Mouse (Mus musculus): Measurements from ENCODE around the gene Vkorc1l1. TPM values are rescaled to one million over a fixed set of nuclear protein-coding genes. Genes with fewer than 3 reads are reported as not detected.

The Vkorc1l1 gene
- 34.1 and 35.6 TPM in 2 replicates for polyA plus RNA-seq (2012; rRNA removed)

DNA sequence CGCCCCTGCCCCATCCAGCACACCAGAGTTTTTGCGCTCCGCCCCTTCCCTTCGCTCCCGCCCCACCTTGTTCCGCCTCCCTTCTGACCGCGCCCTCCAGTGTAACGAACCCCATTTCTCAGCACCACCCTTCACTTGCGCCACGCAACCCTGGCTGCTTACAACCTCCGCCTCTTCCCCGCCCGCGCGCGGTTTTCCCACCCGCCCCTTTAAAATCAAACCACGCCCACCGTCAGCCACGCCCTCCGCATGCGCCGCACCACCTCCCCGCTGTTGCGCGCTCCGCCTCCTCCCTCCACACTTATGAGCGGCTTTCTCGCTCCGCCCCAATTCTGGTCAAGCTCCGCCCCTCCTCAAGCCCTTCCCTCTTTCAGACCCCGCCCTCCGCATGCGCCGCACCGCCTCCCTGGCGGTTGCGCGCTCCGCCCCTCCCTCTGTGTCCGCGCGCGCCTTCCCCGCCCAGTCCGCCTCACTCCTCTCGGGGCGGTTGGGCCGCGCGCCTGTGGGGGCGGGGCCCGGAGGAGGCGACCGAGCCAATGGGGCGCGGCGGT lies at the start of gene Vkorc1l1:
Gene Vkorc1l1 (plus strand): TSS at position 476 of the 551 bp plus-strand sequence.

GRCm38 (mm10) chr5:129895198-129896088 lies 46.3 kb upstream of the Vkorc1l1 start, which contains the start of gene Zbed5:
TSS of gene Zbed5 (plus strand) at chr5:129895723.

GRCm38 (mm10) chr5:129898449-129898848 lies 43.3 kb upstream of the Vkorc1l1 start, which contains the start of gene Phkg1:
TSS of gene Phkg1 (minus strand) at chr5:129898549.

DNA sequence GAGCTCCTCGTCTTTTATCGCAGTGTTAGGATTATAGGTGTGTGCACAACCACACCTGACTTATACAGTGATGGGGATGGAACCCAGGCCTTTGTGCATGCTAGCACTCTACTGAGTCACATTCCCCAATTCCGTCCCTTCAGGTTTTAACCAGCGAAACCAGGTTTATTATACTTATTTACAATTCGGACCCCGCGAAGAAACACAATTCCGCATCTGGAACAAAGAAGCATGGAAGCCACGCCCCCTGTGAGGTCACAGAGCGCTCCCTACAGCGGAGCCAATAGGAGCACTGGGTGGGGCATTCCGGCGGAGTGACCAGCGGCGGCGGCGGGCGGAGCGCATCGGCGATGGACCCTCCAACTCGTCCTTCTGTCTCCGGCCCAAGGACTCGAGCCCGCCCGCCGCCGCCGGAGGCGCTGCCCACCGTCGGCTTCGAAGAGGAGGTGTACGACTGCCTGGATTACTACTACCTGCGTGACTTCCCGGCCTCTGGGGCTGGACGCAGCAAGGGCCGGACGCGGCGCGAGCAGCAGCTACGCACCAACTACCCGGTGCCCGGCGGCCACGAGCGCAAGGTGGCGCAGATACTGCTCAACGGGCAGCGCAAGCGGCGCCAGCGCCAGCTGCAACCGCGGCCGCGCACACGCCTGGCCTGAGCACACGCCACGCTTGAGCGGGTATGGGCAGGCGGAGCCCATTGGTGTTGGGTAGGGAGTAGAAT lies 33.4 kb upstream of the Vkorc1l1 start, which contains the start of gene Nupr1l:
Gene Nupr1l (plus strand): TSS at position 299 of the 724 bp plus-strand sequence.

GRCm38 (mm10) chr5:130002301-130003146 lies 60.8 kb downstream of the Vkorc1l1 start, which contains the start of gene Gusb:
TSS of gene Gusb (minus strand) at chr5:130003049.

GRCm38 (mm10) chr5:130029142-130029897 lies 87.5 kb downstream of the Vkorc1l1 start, which contains the start of the genes Asl and Crcp:
TSS of gene Asl (minus strand) at chr5:130029247.
TSS of gene Crcp (plus strand) at chr5:130029290.

Other genes with a start within 250 kb of the Vkorc1l1 start
- not detected in 2 replicates for gene Sept14, start 233.5 kb upstream of the Vkorc1l1 start, polyA plus RNA-seq (2012; rRNA removed)
- 119 and 139 TPM in 2 replicates for gene Mrps17, start 226.5 kb upstream of the Vkorc1l1 start, polyA plus RNA-seq (2012; rRNA removed)
- gene Nipsnap2, start 216.9 kb upstream of the Vkorc1l1 start, polyA plus RNA-seq (2012; rRNA removed) = 65.8 and 70.3 TPM in 2 replicates
- 18.5 and 25.4 TPM in 2 replicates for gene Psph, start 154.5 kb upstream of the Vkorc1l1 start, polyA plus RNA-seq (2012; rRNA removed)
- gene Sumf2, start 95.0 kb upstream of the Vkorc1l1 start, polyA plus RNA-seq (2012; rRNA removed) = 25.5 and 31.3 TPM in 2 replicates
- 857 and 982 TPM in 2 replicates for gene Chchd2, start 54.5 kb upstream of the Vkorc1l1 start, polyA plus RNA-seq (2012; rRNA removed)
- 11.7 TPM in 2 replicates for gene Zbed5, start 46.2 kb upstream of the Vkorc1l1 start, polyA plus RNA-seq (2012; rRNA removed)
- gene Phkg1, start 43.4 kb upstream of the Vkorc1l1 start, polyA plus RNA-seq (2012; rRNA removed) = 0.21 and 0.29 TPM in 2 replicates
- 6.0 and 8.0 TPM in 2 replicates for gene Nupr1l, start 33.4 kb upstream of the Vkorc1l1 start, polyA plus RNA-seq (2012; rRNA removed)
- gene Gusb, start 61.1 kb downstream of the Vkorc1l1 start, polyA plus RNA-seq (2012; rRNA removed) = 18.2 and 24.5 TPM in 2 replicates
- 21.9 and 27.2 TPM in 2 replicates for gene Asl, start 87.3 kb downstream of the Vkorc1l1 start, polyA plus RNA-seq (2012; rRNA removed)
- 52.4 and 57.6 TPM in 2 replicates for gene Crcp, start 87.3 kb downstream of the Vkorc1l1 start, polyA plus RNA-seq (2012; rRNA removed)
- gene Tpst1, start 131.4 kb downstream of the Vkorc1l1 start, polyA plus RNA-seq (2012; rRNA removed) = 38.9 and 40.8 TPM in 2 replicates
- gene Kctd7, start 202.9 kb downstream of the Vkorc1l1 start, polyA plus RNA-seq (2012; rRNA removed) = 9.1 and 9.2 TPM in 2 replicates
- gene Rabgef1, start 229.8 kb downstream of the Vkorc1l1 start, polyA plus RNA-seq (2012; rRNA removed) = 30.0 and 31.1 TPM in 2 replicates